Mouse (Mus musculus): ENCODE data around the gene Esyt2. TPM values are rescaled to one million over a fixed set of nuclear protein-coding genes. Genes with fewer than 3 reads are reported as not detected.

The Esyt2 gene
- polyA plus RNA-seq, 2 experiments from 2014 or later = 45.0 to 63.7 TPM

Other genes with a start within 250 kb of the Esyt2 start
- 10 to 100 TPM; 47.8 to 49.0 TPM for gene Zfp386, start 233.5 kb upstream of the Esyt2 start, polyA plus RNA-seq (2017; shearing (Covaris generic))
- under 1 TPM; 0.19 to 0.86 TPM for gene Vipr2, start 203.5 kb upstream of the Esyt2 start, polyA plus RNA-seq (2017; shearing (Covaris generic))
- 1 to 10 TPM; 1.2 to 2.4 TPM for gene Wdr60, start 18.2 kb upstream of the Esyt2 start, polyA plus RNA-seq (2017; shearing (Covaris generic))
- not detected for gene Gm11027, start 5.8 kb upstream of the Esyt2 start, polyA plus RNA-seq (2017; shearing (Covaris generic))
- 1 to 10 TPM; 7.1 to 8.4 TPM for gene Ncapg2, start 124.2 kb downstream of the Esyt2 start, polyA plus RNA-seq (2017; shearing (Covaris generic))
- not detected for gene Ptprn2, start 204.5 kb downstream of the Esyt2 start, polyA plus RNA-seq (2017; shearing (Covaris generic))

Data from CD4-positive, CD25-positive, alpha-beta regulatory T cell, adult 4 months (primary cell).